Mouse (Mus musculus): ENCODE measurements at regions not wholly inside any gene's neighbourhood (a gene's known extent, or its start where the extent isn't known, plus 50 kb on each side); places are given as distances from the start of the nearest gene placed in this dataset.

- H3K4me1 ChIP-seq (replicated peaks; ENCODE audit: control insufficient read depth, insufficient read depth, low read length) = no peaks in the 10 kb centered on the region
- H3K27ac ChIP-seq (ENCODE audit: low read depth, low read length) = no peak overlapping the region
- no peaks in the 10 kb centered on the region for H3K9me3 ChIP-seq (ENCODE audit: control insufficient read depth)
- no peaks in the 10 kb centered on the region for H3K36me3 ChIP-seq (ENCODE audit: control insufficient read depth, insufficient read depth)
- ATAC-seq = no peak
- WGBS = 93% methylated on average over 7 of the region's 7 CpGs
- H3K9ac ChIP-seq (ENCODE audit: low read depth, low read length) = no peak overlapping the region
- no peak overlapping the region for H3K4me3 ChIP-seq (ENCODE audit: low read depth, low read length)
- TF ChIP-seq CTCF (IDR thresholded peaks at IDR 0.05; ENCODE audit: low read depth) = no peak
- no peaks in the 10 kb centered on the region for H3K27me3 ChIP-seq (replicated peaks; ENCODE audit: control insufficient read depth, insufficient read depth, low read length)
- H3K4me2 ChIP-seq (replicated peaks; ENCODE audit: low read depth) = peak overlapping the region; percentile 37; the same call in 1 of the 2 replicates
Observed at GRCm38 (mm10) chr10:43743188-43744120, 158.1 kb downstream of the Qrsl1 start.

- TF ChIP-seq CTCF (IDR thresholded peaks at IDR 0.05; ENCODE audit: low read depth) = no peak
- Histone ChIP-seq H3K4me2 (replicated peaks; ENCODE audit: low read depth) (no peak overlapping the region), H3K4me3 (ENCODE audit: low read depth, low read length) (no peak overlapping the region), H3K9ac (ENCODE audit: low read depth, low read length) (no peak overlapping the region), H3K27me3 (replicated peaks; ENCODE audit: control insufficient read depth, insufficient read depth, low read length) (no peaks in the 10 kb centered on the region), H3K4me1 (replicated peaks; ENCODE audit: control insufficient read depth, insufficient read depth, low read length) (no peaks in the 10 kb centered on the region), H3K9me3 (ENCODE audit: control insufficient read depth) (no peaks in the 10 kb centered on the region), H3K36me3 (ENCODE audit: control insufficient read depth, insufficient read depth) (no peaks in the 10 kb centered on the region), H3K27ac (ENCODE audit: low read depth, low read length) (no peak overlapping the region)
- ATAC-seq = no peak
- WGBS = 74% methylated on average over 8 of the region's 8 CpGs
Observed at GRCm38 (mm10) chr10:43745931-43746630, 155.5 kb downstream of the Qrsl1 start.

GRCm38 (mm10) chr10:43746631-43747001, 154.9 kb downstream of the Qrsl1 start:
- H3K9ac ChIP-seq (ENCODE audit: low read depth, low read length) = no peak overlapping the region
- no peak for TF ChIP-seq CTCF (IDR thresholded peaks at IDR 0.05; ENCODE audit: low read depth)
- no peaks in the 10 kb centered on the region for H3K4me1 ChIP-seq (replicated peaks; ENCODE audit: control insufficient read depth, insufficient read depth, low read length)
- H3K9me3 ChIP-seq (ENCODE audit: control insufficient read depth) = no peaks in the 10 kb centered on the region
- no peak overlapping the region for H3K4me2 ChIP-seq (replicated peaks; ENCODE audit: low read depth)
- H3K4me3 ChIP-seq (ENCODE audit: low read depth, low read length) = no peak overlapping the region
- H3K27me3 ChIP-seq (replicated peaks; ENCODE audit: control insufficient read depth, insufficient read depth, low read length) = no peaks in the 10 kb centered on the region
- 96% methylated on average over 1 of the region's 1 CpGs for WGBS
- no peak overlapping the region for H3K27ac ChIP-seq (ENCODE audit: low read depth, low read length)
- no peak for ATAC-seq
- no peaks in the 10 kb centered on the region for H3K36me3 ChIP-seq (ENCODE audit: control insufficient read depth, insufficient read depth)

GRCm38 (mm10) chr10:43747541-43747940, 154.0 kb downstream of the Qrsl1 start:
- Histone ChIP-seq H3K27ac (ENCODE audit: low read depth, low read length) (no peak overlapping the region), H3K4me1 (replicated peaks; ENCODE audit: control insufficient read depth, insufficient read depth, low read length) (no peaks in the 10 kb centered on the region), H3K9me3 (ENCODE audit: control insufficient read depth) (no peaks in the 10 kb centered on the region), H3K4me2 (replicated peaks; ENCODE audit: low read depth) (no peak overlapping the region), H3K4me3 (ENCODE audit: low read depth, low read length) (no peak overlapping the region), H3K36me3 (ENCODE audit: control insufficient read depth, insufficient read depth) (no peaks in the 10 kb centered on the region), H3K9ac (ENCODE audit: low read depth, low read length) (no peak overlapping the region), H3K27me3 (replicated peaks; ENCODE audit: control insufficient read depth, insufficient read depth, low read length) (no peaks in the 10 kb centered on the region)
- ATAC-seq = no peak
- no peak for TF ChIP-seq CTCF (IDR thresholded peaks at IDR 0.05; ENCODE audit: low read depth)
- WGBS = 88% methylated on average over 4 of the region's 4 CpGs

- H3K4me1 ChIP-seq (replicated peaks; ENCODE audit: control insufficient read depth, insufficient read depth, low read length) = no peaks in the 10 kb centered on the region
- 68% methylated on average over 3 of the region's 3 CpGs for WGBS
- no peak overlapping the region for H3K27ac ChIP-seq (ENCODE audit: low read depth, low read length)
- no peak overlapping the region for H3K9ac ChIP-seq (ENCODE audit: low read depth, low read length)
- no peak for TF ChIP-seq CTCF (IDR thresholded peaks at IDR 0.05; ENCODE audit: low read depth)
- H3K4me3 ChIP-seq (ENCODE audit: low read depth, low read length) = no peak overlapping the region
- no peaks in the 10 kb centered on the region for H3K9me3 ChIP-seq (ENCODE audit: control insufficient read depth)
- H3K4me2 ChIP-seq (replicated peaks; ENCODE audit: low read depth) = no peak overlapping the region
- no peak for ATAC-seq
- no peaks in the 10 kb centered on the region for H3K27me3 ChIP-seq (replicated peaks; ENCODE audit: control insufficient read depth, insufficient read depth, low read length)
- no peaks in the 10 kb centered on the region for H3K36me3 ChIP-seq (ENCODE audit: control insufficient read depth, insufficient read depth)
Observed at GRCm38 (mm10) chr10:43748300-43748699, 153.2 kb downstream of the Qrsl1 start.

- ATAC-seq = no peak
- H3K9me3 ChIP-seq (ENCODE audit: control insufficient read depth) = no peaks in the 10 kb centered on the region
- H3K4me3 ChIP-seq (ENCODE audit: low read depth, low read length) = no peak overlapping the region
- 91% methylated on average over 4 of the region's 4 CpGs for WGBS
- H3K4me1 ChIP-seq (replicated peaks; ENCODE audit: control insufficient read depth, insufficient read depth, low read length) = no peaks in the 10 kb centered on the region
- H3K36me3 ChIP-seq (ENCODE audit: control insufficient read depth, insufficient read depth) = no peaks in the 10 kb centered on the region
- H3K27me3 ChIP-seq (replicated peaks; ENCODE audit: control insufficient read depth, insufficient read depth, low read length) = no peaks in the 10 kb centered on the region
- no peak overlapping the region for H3K9ac ChIP-seq (ENCODE audit: low read depth, low read length)
- H3K27ac ChIP-seq (ENCODE audit: low read depth, low read length) = no peak overlapping the region
- no peak for TF ChIP-seq CTCF (IDR thresholded peaks at IDR 0.05; ENCODE audit: low read depth)
- H3K4me2 ChIP-seq (replicated peaks; ENCODE audit: low read depth) = no peak overlapping the region
Observed at GRCm38 (mm10) chr10:43749496-43750110, 151.9 kb downstream of the Qrsl1 start.
